Mouse (Mus musculus) monocyte, adult 5-6 weeks (primary cell): ENCODE data around the gene Gm10775. TPM values are rescaled to one million over a fixed set of nuclear protein-coding genes. Genes with fewer than 3 reads are reported as not detected.

Experiments
- total RNA-seq: library from RNA; stranded (forward); fragments of 200-1000, 200-491, 200-594 nt; gene quantifications from 3 replicates; pipeline ENCODE4 v1.2.3, GENCODE M21; 2017

The Gm10775 gene
- total RNA-seq, 1 experiment from 2014 or later = not detected

Other genes with a start within 250 kb of the Gm10775 start
- gene Spata31d1c, start 226.5 kb upstream of the Gm10775 start, total RNA-seq = 0.38 TPM in 1 of 3 replicates, not detected in the others
- gene Prss47, start 206.8 kb upstream of the Gm10775 start, total RNA-seq = not detected in 3 replicates
- gene Mfsd14b, start 146.6 kb upstream of the Gm10775 start, total RNA-seq = 120 to 181 TPM (median 170 TPM) in 3 replicates
- not detected in 3 replicates for gene Olfr465-ps1, start 121.5 kb upstream of the Gm10775 start, total RNA-seq
- not detected in 3 replicates for gene Olfr466, start 109.3 kb upstream of the Gm10775 start, total RNA-seq
- not detected in 3 replicates for gene Nlrp4f, start 53.6 kb upstream of the Gm10775 start, total RNA-seq
- gene Zfp369, start 19.3 kb downstream of the Gm10775 start, total RNA-seq = 20.6 to 43.1 TPM (median 27.9 TPM) in 3 replicates